Mouse (Mus musculus) thymus, adult 2 months (tissue): Measurements from ENCODE around the gene Lin28b. TPM values are rescaled to one million over a fixed set of nuclear protein-coding genes. Genes with fewer than 3 reads are reported as not detected.

Source experiments
- DNase-seq: peaks from one replicate; pipeline ENCODE4 v3.0.0; 2021
- H3K27ac ChIP-seq: fragments of 200-500 bp; 2 replicates; pipeline ENCODE4 v1.5.1; 2012; ENCODE audit warnings: low read length, control low read depth; ENCODE audit not compliant: control insufficient read depth, insufficient read depth
- H3K27me3 ChIP-seq: fragments of 200-500 bp; 2 replicates; pipeline ENCODE4 v1.6.1; 2012; ENCODE audit warnings: mild to moderate bottlenecking, low read length, moderate library complexity, mixed read lengths; ENCODE audit not compliant: control insufficient read depth, insufficient read depth
- H3K36me3 ChIP-seq: fragments of 200-500 bp; 2 replicates; pipeline ENCODE4 v1.6.1; 2012; ENCODE audit warnings: mild to moderate bottlenecking, low read length, moderate library complexity; ENCODE audit not compliant: control insufficient read depth, insufficient read depth
- H3K4me1 ChIP-seq: fragments of 200-500 bp; replicated peaks from 2 replicates; pipeline ENCODE4 v1.6.1; 2012; ENCODE audit warnings: low read length; ENCODE audit not compliant: control insufficient read depth, insufficient read depth
- H3K4me3 ChIP-seq: fragments of 200-500 bp; 2 replicates; pipeline ENCODE4 v1.5.1; 2012; ENCODE audit warnings: mild to moderate bottlenecking, low read length, control low read depth, moderate library complexity; ENCODE audit not compliant: control insufficient read depth, insufficient read depth
- CTCF ChIP-seq: fragments of 200-500 bp; IDR thresholded peaks from 2 replicates; pipeline ENCODE4 v1.5.1; 2012; ENCODE audit warnings: mild to moderate bottlenecking, control low read depth, low read length, moderate library complexity, borderline replicate concordance; ENCODE audit not compliant: control insufficient read depth, poor library complexity, insufficient read depth; ENCODE audit errors: extremely low read depth
- POLR2A ChIP-seq: fragments of 200-500 bp; IDR thresholded peaks from 2 replicates; pipeline ENCODE4 v1.6.1; 2012; ENCODE audit warnings: mild to moderate bottlenecking, low read length, control low read depth, moderate library complexity; ENCODE audit not compliant: control insufficient read depth, poor library complexity, insufficient read depth; ENCODE audit errors: extremely low read depth
- WGBS: fragments of 180-500 bp; shearing (Covaris S2); methylation state at CpG from one replicate; pipeline ENCODE4 v1.1.7; 2018; 5-methylcytosine and 5-hydroxymethylcytosine counted together
- polyA plus RNA-seq: library from polyadenylated mRNA; depleted of rRNA; stranded (reverse); fragments of >200 nt; gene quantifications from 2 replicates; pipeline ENCODE4 v1.2.3, GENCODE M21; 2012; rRNA removed

Gene Lin28b
- polyA plus RNA-seq, 1 experiment = 0.03 TPM

- H3K4me3 ChIP-seq = no peak overlapping the region
- H3K36me3 ChIP-seq = no peaks in the 10 kb centered on the region
- H3K27ac ChIP-seq = no peak overlapping the region
- WGBS = 50% methylated on average over 7 of the region's 7 CpGs
- H3K4me1 ChIP-seq = no peaks in the 10 kb centered on the region; the same call in 1 of the 2 replicates
- no peak for DNase-seq
- 0 out of 2 replicates have a peak, but pooled peaks cover 8% of the 10 kb centered on the region for H3K27me3 ChIP-seq
- TF ChIP-seq POLR2A = no peak
- TF ChIP-seq CTCF = no peak
Measured at GRCm38 (mm10) chr10:45334925-45335324, 151.3 kb downstream of the Lin28b start.

- Histone ChIP-seq H3K27me3 (no peaks in the 10 kb centered on the region), H3K36me3 (no peaks in the 10 kb centered on the region), H3K27ac (no peak overlapping the region), H3K4me1 (no peaks in the 10 kb centered on the region), H3K4me3 (no peak overlapping the region)
- TF ChIP-seq CTCF (no peak), POLR2A (no peak)
- DNase-seq = no peak
- WGBS = 89% methylated on average over 7 of the region's 7 CpGs
Measured at GRCm38 (mm10) chr10:45328196-45329000, 157.8 kb downstream of the Lin28b start.

Other genes with a start within 250 kb of the Lin28b start
- 0.18 and 0.70 TPM in 2 replicates for gene Bves, start 150.6 kb downstream of the Lin28b start, polyA plus RNA-seq
- 10.3 and 15.5 TPM in 2 replicates for gene Hace1, start 91.4 kb upstream of the Lin28b start, polyA plus RNA-seq